Mouse (Mus musculus): Measurements from ENCODE around the gene Nmur1. TPM values are rescaled to one million over a fixed set of nuclear protein-coding genes. Genes with fewer than 3 reads are reported as not detected.
"Not testable (repeated sequence)": the region's sequence is repeated elsewhere in the genome, so short reads cannot be mapped to it uniquely, and the experiment has no call there.

Nmur1 gene
- polyA plus RNA-seq, 1 experiment: 0.11 TPM

GRCm38 (mm10) chr1:86349696-86350095 is 76.3 kb downstream of the Nmur1 start:
- DNase-seq (ENCODE audit: low read depth): no peak
- TF ChIP-seq CTCF (IDR thresholded peaks at IDR 0.05; ENCODE audit: borderline replicate concordance, extremely low read depth, insufficient read depth, insufficient read length) (no peak), POLR2A (IDR thresholded peaks at IDR 0.05; ENCODE audit: borderline replicate concordance, extremely low read depth, insufficient read depth, insufficient read length, poor library complexity, severe bottlenecking) (no peak)

- no peak for DNase-seq (ENCODE audit: low read depth)
- TF ChIP-seq CTCF (IDR thresholded peaks at IDR 0.05; ENCODE audit: borderline replicate concordance, extremely low read depth, insufficient read depth, insufficient read length) (no peak), POLR2A (IDR thresholded peaks at IDR 0.05; ENCODE audit: borderline replicate concordance, extremely low read depth, insufficient read depth, insufficient read length, poor library complexity, severe bottlenecking) (no peak)
These were observed 76.8 kb downstream of the Nmur1 start for GRCm38 (mm10) chr1:86349201-86349600.

GRCm38 (mm10) chr1:86348801-86349200 is 77.2 kb downstream of the Nmur1 start:
- no peak for DNase-seq (ENCODE audit: low read depth)

GRCm38 (mm10) chr1:86348083-86348482 is 77.9 kb downstream of the Nmur1 start:
- no peak for DNase-seq (ENCODE audit: low read depth)
- TF ChIP-seq CTCF (IDR thresholded peaks at IDR 0.05; ENCODE audit: borderline replicate concordance, extremely low read depth, insufficient read depth, insufficient read length): no peak
- TF ChIP-seq POLR2A (IDR thresholded peaks at IDR 0.05; ENCODE audit: borderline replicate concordance, extremely low read depth, insufficient read depth, insufficient read length, poor library complexity, severe bottlenecking): no peak

More at GRCm38 (mm10) chr1:86348801-86349200, 77.2 kb downstream of the Nmur1 start:
- TF ChIP-seq POLR2A (IDR thresholded peaks at IDR 0.05; ENCODE audit: borderline replicate concordance, extremely low read depth, insufficient read depth, insufficient read length, poor library complexity, severe bottlenecking): no peak
- TF ChIP-seq CTCF (IDR thresholded peaks at IDR 0.05; ENCODE audit: borderline replicate concordance, extremely low read depth, insufficient read depth, insufficient read length): no peak

- no peak for TF ChIP-seq CTCF (IDR thresholded peaks at IDR 0.05; ENCODE audit: borderline replicate concordance, extremely low read depth, insufficient read depth, insufficient read length)
- no peak for TF ChIP-seq POLR2A (IDR thresholded peaks at IDR 0.05; ENCODE audit: borderline replicate concordance, extremely low read depth, insufficient read depth, insufficient read length, poor library complexity, severe bottlenecking)
- no peak for DNase-seq (ENCODE audit: low read depth)
These were observed 78.3 kb downstream of the Nmur1 start for GRCm38 (mm10) chr1:86347716-86348045.

GRCm38 (mm10) chr1:86346851-86347715 is 78.9 kb downstream of the Nmur1 start:
- DNase-seq (ENCODE audit: low read depth): no peak
- no peak for TF ChIP-seq POLR2A (IDR thresholded peaks at IDR 0.05; ENCODE audit: borderline replicate concordance, extremely low read depth, insufficient read depth, insufficient read length, poor library complexity, severe bottlenecking)

- no peak for TF ChIP-seq POLR2A (IDR thresholded peaks at IDR 0.05; ENCODE audit: borderline replicate concordance, extremely low read depth, insufficient read depth, insufficient read length, poor library complexity, severe bottlenecking)
- no peak for TF ChIP-seq CTCF (IDR thresholded peaks at IDR 0.05; ENCODE audit: borderline replicate concordance, extremely low read depth, insufficient read depth, insufficient read length)
- no peak for DNase-seq (ENCODE audit: low read depth)
These were observed 80.1 kb downstream of the Nmur1 start for GRCm38 (mm10) chr1:86345956-86346355.

GRCm38 (mm10) chr1:86345069-86345468 is 81.0 kb downstream of the Nmur1 start:
- no peak for DNase-seq (ENCODE audit: low read depth)
- TF ChIP-seq POLR2A (IDR thresholded peaks at IDR 0.05; ENCODE audit: borderline replicate concordance, extremely low read depth, insufficient read depth, insufficient read length, poor library complexity, severe bottlenecking): no peak
- no peak for TF ChIP-seq CTCF (IDR thresholded peaks at IDR 0.05; ENCODE audit: borderline replicate concordance, extremely low read depth, insufficient read depth, insufficient read length)

- DNase-seq (ENCODE audit: low read depth): no peak
These were observed 81.8 kb downstream of the Nmur1 start for GRCm38 (mm10) chr1:86343969-86344861.

GRCm38 (mm10) chr1:86343087-86343645 is 82.9 kb downstream of the Nmur1 start:
- no peak for DNase-seq (ENCODE audit: low read depth)
- TF ChIP-seq POLR2A (IDR thresholded peaks at IDR 0.05; ENCODE audit: borderline replicate concordance, extremely low read depth, insufficient read depth, insufficient read length, poor library complexity, severe bottlenecking): no peak
- TF ChIP-seq CTCF (IDR thresholded peaks at IDR 0.05; ENCODE audit: borderline replicate concordance, extremely low read depth, insufficient read depth, insufficient read length): no peak

More at GRCm38 (mm10) chr1:86343969-86344861, 81.8 kb downstream of the Nmur1 start:
- TF ChIP-seq POLR2A (IDR thresholded peaks at IDR 0.05; ENCODE audit: borderline replicate concordance, extremely low read depth, insufficient read depth, insufficient read length, poor library complexity, severe bottlenecking): no peak
- TF ChIP-seq CTCF (IDR thresholded peaks at IDR 0.05; ENCODE audit: borderline replicate concordance, extremely low read depth, insufficient read depth, insufficient read length): no peak

- no peak for TF ChIP-seq CTCF (IDR thresholded peaks at IDR 0.05; ENCODE audit: borderline replicate concordance, extremely low read depth, insufficient read depth, insufficient read length)
- TF ChIP-seq POLR2A (IDR thresholded peaks at IDR 0.05; ENCODE audit: borderline replicate concordance, extremely low read depth, insufficient read depth, insufficient read length, poor library complexity, severe bottlenecking): no peak
These were observed 83.7 kb downstream of the Nmur1 start for GRCm38 (mm10) chr1:86342371-86342770.

GRCm38 (mm10) chr1:86341096-86341495 is 84.9 kb downstream of the Nmur1 start:
- DNase-seq (ENCODE audit: low read depth): not testable (repeated sequence)

More at GRCm38 (mm10) chr1:86342371-86342770, 83.7 kb downstream of the Nmur1 start:
- DNase-seq (ENCODE audit: low read depth): no peak

Data from brain, embryonic 14.5 days (tissue).